Mouse (Mus musculus): Measurements from ENCODE around the gene B9d2. TPM values are rescaled to one million over a fixed set of nuclear protein-coding genes. Genes with fewer than 3 reads are reported as not detected.

Gene B9d2
- polyA plus RNA-seq, 2 experiments = 25.1 to 28.1 TPM

DNA sequence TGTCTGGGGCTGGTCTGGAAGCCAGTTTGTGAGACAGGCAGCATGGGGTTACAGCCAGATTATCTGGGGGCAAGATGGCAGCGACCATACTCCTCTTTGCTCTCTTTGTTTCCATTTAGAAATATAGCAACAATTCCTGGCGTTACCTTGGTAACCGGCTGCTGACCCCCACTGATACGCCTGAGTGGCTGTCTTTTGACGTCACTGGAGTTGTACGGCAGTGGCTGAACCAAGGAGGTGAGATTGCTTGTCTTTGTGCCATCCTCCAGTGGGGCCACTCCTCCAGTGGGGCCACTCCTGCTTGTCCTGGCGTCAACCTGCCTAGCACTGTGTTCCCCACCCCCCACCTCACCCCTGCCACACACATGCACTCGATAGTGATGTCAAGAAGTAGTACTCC lies 13.5 kb downstream of the B9d2 start:
- no peak overlapping the region for H3K4me3 ChIP-seq (replicated peaks; ENCODE audit: low read length)
- no peak for TF ChIP-seq POLR2A (IDR thresholded peaks at IDR 0.05; ENCODE audit: borderline replicate concordance, extremely low read depth, insufficient read depth, insufficient read length)

DNA sequence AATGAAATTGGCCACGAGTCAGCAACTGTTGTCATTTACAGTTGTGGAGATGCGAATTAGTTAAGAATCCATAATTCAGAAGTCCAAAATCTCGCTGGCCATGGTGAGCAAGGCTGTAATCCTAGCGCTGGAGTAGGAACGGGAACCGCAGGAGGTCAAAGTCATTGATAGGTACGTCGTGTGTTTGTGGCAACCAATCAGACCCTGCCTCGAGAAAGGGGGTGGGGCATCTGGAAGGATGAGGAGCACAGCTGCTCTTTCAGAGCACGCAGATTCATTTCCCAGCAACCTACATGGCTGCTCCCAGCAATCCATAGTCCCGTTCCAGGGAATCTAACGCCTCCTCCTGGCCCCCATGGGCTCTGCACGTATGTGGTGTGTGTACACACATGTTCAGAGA lies 19.3 kb downstream of the B9d2 start:
- Histone ChIP-seq H3K36me3 (ENCODE audit: control insufficient read depth, insufficient read depth, low read length) (no peaks in the 10 kb centered on the region), H3K27ac (replicated peaks; ENCODE audit: low read depth, low read length) (no peak overlapping the region), H3K4me3 (replicated peaks; ENCODE audit: low read length) (no peak overlapping the region), H3K27me3 (ENCODE audit: control insufficient read depth, insufficient read depth, low read length) (no peaks in the 10 kb centered on the region; the same call in 1 of the 2 replicates), H3K4me1 (ENCODE audit: control insufficient read depth, insufficient read depth, low read length) (no peaks in the 10 kb centered on the region), H3K4me2 (replicated peaks; ENCODE audit: low read depth, low read length, severe bottlenecking) (no peak overlapping the region), H3K9me3 (ENCODE audit: control insufficient read depth, low read length) (no peaks in the 10 kb centered on the region), H3K9ac (ENCODE audit: low read depth, low read length, severe bottlenecking) (no peak overlapping the region)
- DNase-seq (ENCODE audit: low spot score) = no peak
- no peak for TF ChIP-seq POLR2A (IDR thresholded peaks at IDR 0.05; ENCODE audit: borderline replicate concordance, extremely low read depth, insufficient read depth, insufficient read length)
- no peak for ATAC-seq (ENCODE audit: low FRiP score, low read depth)
- WGBS = 54% methylated on average over 13 of the region's 13 CpGs

More for the DNA sequence above, 13.5 kb downstream of the B9d2 start:
- Histone ChIP-seq H3K4me2 (replicated peaks; ENCODE audit: low read depth, low read length, severe bottlenecking) (no peak overlapping the region), H3K4me1 (ENCODE audit: control insufficient read depth, insufficient read depth, low read length) (peaks cover 5% of the 10 kb centered on the region; the same call in 1 of the 2 replicates), H3K36me3 (ENCODE audit: control insufficient read depth, insufficient read depth, low read length) (no peaks in the 10 kb centered on the region), H3K27me3 (ENCODE audit: control insufficient read depth, insufficient read depth, low read length) (peaks cover 18% of the 10 kb centered on the region), H3K9ac (ENCODE audit: low read depth, low read length, severe bottlenecking) (no peak overlapping the region), H3K9me3 (ENCODE audit: control insufficient read depth, low read length) (no peaks in the 10 kb centered on the region), H3K27ac (replicated peaks; ENCODE audit: low read depth, low read length) (no peak overlapping the region)
- DNase-seq (ENCODE audit: low spot score) = no peak
- ATAC-seq (ENCODE audit: low FRiP score, low read depth) = no peak
- WGBS = 71% methylated on average over 8 of the region's 8 CpGs

DNA sequence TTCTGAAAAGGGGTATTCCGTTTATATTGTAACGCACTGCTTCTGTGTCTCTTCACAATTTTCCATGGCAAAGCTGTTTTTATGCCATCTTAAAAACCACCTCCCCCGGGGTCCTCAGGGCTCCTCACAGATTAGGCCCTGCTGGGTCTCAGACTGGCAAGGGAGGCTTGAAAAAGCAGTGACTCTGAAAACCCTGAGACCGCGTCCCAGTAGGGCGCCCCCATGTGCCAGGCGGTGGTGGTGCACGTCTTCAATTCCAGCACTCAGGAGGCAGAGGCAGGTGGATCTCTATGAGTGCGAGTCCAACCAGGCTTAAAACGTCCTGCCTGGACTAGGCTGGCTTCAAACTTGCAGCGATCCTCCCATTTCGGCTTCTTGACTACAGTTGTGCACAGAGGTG lies 20.2 kb downstream of the B9d2 start:
- ATAC-seq (ENCODE audit: low FRiP score, low read depth) (no peak), DNase-seq (ENCODE audit: low spot score) (no peak)
- Histone ChIP-seq H3K27ac (replicated peaks; ENCODE audit: low read depth, low read length) (no peak overlapping the region), H3K4me1 (ENCODE audit: control insufficient read depth, insufficient read depth, low read length) (no peaks in the 10 kb centered on the region), H3K36me3 (ENCODE audit: control insufficient read depth, insufficient read depth, low read length) (no peaks in the 10 kb centered on the region), H3K4me3 (replicated peaks; ENCODE audit: low read length) (no peak overlapping the region), H3K9me3 (ENCODE audit: control insufficient read depth, low read length) (no peaks in the 10 kb centered on the region), H3K4me2 (replicated peaks; ENCODE audit: low read depth, low read length, severe bottlenecking) (no peak overlapping the region), H3K27me3 (ENCODE audit: control insufficient read depth, insufficient read depth, low read length) (no peaks in the 10 kb centered on the region; the same call in 1 of the 2 replicates), H3K9ac (ENCODE audit: low read depth, low read length, severe bottlenecking) (no peak overlapping the region)
- 78% methylated on average over 12 of the region's 12 CpGs for WGBS
- no peak for TF ChIP-seq POLR2A (IDR thresholded peaks at IDR 0.05; ENCODE audit: borderline replicate concordance, extremely low read depth, insufficient read depth, insufficient read length)

DNA sequence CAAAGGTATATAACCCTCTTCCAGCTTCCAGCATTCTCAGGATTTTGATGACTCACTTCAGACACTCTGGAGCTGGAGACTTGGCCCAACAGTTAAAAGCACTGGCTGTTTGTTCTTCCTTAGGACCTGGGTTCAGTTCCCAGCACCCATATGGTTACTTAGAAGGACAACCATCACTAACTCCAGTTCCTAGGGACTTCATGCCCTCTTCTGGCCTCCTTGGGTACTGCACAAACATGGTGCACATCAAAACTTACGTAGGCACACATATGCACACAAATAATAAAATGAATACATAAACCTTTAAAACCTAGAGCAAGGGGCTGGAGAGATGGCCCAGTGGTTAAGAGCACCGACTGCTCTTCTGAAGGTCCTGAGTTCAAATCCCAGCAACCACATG lies 21.8 kb downstream of the B9d2 start:
- no peak for TF ChIP-seq POLR2A (IDR thresholded peaks at IDR 0.05; ENCODE audit: borderline replicate concordance, extremely low read depth, insufficient read depth, insufficient read length)
- Histone ChIP-seq H3K36me3 (ENCODE audit: control insufficient read depth, insufficient read depth, low read length) (no peaks in the 10 kb centered on the region), H3K9ac (ENCODE audit: low read depth, low read length, severe bottlenecking) (no peak overlapping the region), H3K27me3 (ENCODE audit: control insufficient read depth, insufficient read depth, low read length) (no peaks in the 10 kb centered on the region; the same call in 1 of the 2 replicates), H3K27ac (replicated peaks; ENCODE audit: low read depth, low read length) (no peak overlapping the region), H3K4me3 (replicated peaks; ENCODE audit: low read length) (no peak overlapping the region), H3K9me3 (ENCODE audit: control insufficient read depth, low read length) (no peaks in the 10 kb centered on the region), H3K4me2 (replicated peaks; ENCODE audit: low read depth, low read length, severe bottlenecking) (no peak overlapping the region), H3K4me1 (ENCODE audit: control insufficient read depth, insufficient read depth, low read length) (no peaks in the 10 kb centered on the region)
- WGBS = 94% methylated on average over 2 of the region's 2 CpGs
- DNase-seq (ENCODE audit: low spot score) (no peak), ATAC-seq (ENCODE audit: low FRiP score, low read depth) (no peak)

DNA sequence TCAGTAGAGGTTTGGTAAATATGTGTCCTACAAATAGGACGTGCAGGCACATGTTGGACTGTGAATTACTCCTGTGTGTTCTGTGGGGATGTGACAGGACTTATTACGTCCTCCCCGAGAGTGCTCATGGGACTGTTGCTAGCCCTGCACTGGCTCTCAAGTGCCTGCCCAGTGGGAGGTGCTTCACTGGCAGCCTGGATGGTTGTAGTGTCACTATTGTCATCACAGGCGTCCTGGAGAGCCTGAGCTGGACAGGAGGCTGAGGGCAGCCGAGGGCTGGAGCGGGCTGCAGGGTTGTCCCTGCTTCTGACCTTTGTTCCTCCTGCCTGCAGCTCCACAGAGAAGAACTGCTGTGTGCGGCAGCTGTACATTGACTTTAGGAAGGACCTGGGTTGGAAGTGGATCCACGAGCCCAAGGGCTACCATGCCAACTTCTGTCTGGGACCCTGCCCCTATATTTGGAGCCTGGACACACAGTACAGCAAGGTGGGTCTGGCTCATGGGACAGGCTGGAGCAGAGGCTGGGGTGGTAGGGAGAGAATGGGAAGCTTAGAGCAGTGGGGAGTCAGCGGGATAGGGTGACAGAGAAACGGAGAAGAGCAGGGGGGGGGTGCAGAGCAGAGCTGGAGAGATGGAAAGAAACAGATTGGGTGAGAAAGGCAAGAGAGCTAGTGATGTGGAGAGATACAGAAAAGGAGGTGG lies 23.4 kb downstream of the B9d2 start:
- WGBS = 39% methylated on average over 10 of the region's 10 CpGs
- H3K4me2 ChIP-seq (replicated peaks; ENCODE audit: low read depth, low read length, severe bottlenecking) = no peak overlapping the region
- H3K9ac ChIP-seq (ENCODE audit: low read depth, low read length, severe bottlenecking) = no peak overlapping the region
- no peak for TF ChIP-seq POLR2A (IDR thresholded peaks at IDR 0.05; ENCODE audit: borderline replicate concordance, extremely low read depth, insufficient read depth, insufficient read length)
- no peaks in the 10 kb centered on the region for H3K36me3 ChIP-seq (ENCODE audit: control insufficient read depth, insufficient read depth, low read length)
- H3K4me3 ChIP-seq (replicated peaks; ENCODE audit: low read length) = no peak overlapping the region
- H3K4me1 ChIP-seq (ENCODE audit: control insufficient read depth, insufficient read depth, low read length) = peaks cover 5% of the 10 kb centered on the region; the same call in 1 of the 2 replicates
- no peak for DNase-seq (ENCODE audit: low spot score)
- ATAC-seq (ENCODE audit: low FRiP score, low read depth) = no peak
- H3K9me3 ChIP-seq (ENCODE audit: control insufficient read depth, low read length) = no peaks in the 10 kb centered on the region
- H3K27ac ChIP-seq (replicated peaks; ENCODE audit: low read depth, low read length) = no peak overlapping the region
- no peaks in the 10 kb centered on the region; the same call in 1 of the 2 replicates for H3K27me3 ChIP-seq (ENCODE audit: control insufficient read depth, insufficient read depth, low read length)
